Mouse (Mus musculus) adrenal gland, adult 2 months (tissue): ENCODE results near the gene Ppp4c. TPM values are rescaled to one million over a fixed set of nuclear protein-coding genes. Genes with fewer than 3 reads are reported as not detected.
A peak's percentile ranks its signal among the peaks of the same experiment; 100 is the strongest.

Experiments
- DNase-seq: peaks from one replicate; pipeline ENCODE4 v3.0.0; 2021
- polyA plus RNA-seq: library from polyadenylated mRNA; depleted of rRNA; stranded (reverse); fragments of >200 nt; gene quantifications from 2 replicates; pipeline ENCODE4 v1.2.3, GENCODE M21; 2012
- total RNA-seq, 2 experiments: library from RNA; stranded (reverse); gene quantifications; 2 replicates each; pipeline ENCODE4 v1.2.3; 2021

Ppp4c gene
- total and polyA plus RNA-seq, 3 experiments, result 77.4 to 89.8 (median 86.0) TPM

DNA sequence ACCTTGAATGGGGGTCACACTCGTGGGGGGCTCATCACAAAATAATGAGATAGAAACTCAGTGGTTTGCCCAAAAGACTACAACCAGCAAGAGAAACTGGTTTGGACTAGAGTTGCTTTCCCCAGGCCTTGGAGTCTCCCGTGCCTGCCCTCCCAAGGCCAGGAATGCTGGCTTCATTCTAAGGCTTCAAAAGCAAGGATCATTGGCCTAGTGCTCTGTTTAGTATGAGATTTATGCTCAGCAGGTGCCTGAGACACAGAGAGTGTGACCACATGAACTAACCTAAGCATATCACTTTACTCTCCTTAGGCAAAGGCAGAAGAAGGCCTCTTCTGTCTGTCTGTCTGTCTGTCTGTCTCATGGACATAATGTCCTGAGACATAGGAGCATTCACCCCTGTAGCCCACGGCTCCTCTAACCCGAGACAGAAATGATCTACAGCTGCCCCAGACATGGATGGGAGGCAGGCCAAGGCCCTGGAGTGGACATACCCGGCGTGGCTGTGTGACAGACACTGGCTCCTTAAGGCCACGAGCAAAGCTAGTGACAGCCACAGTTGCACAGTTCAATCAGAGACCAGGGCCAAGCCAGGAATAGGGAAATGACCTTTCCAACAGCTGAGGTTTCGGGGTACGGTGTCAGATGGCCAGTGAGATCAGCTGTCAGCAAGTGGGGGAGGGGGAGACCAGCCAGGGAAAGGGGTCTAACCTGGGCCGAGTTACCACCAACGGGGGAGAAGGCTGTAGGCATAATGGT lies 10.0 kb upstream of the Ppp4c start:
- DNase-seq, result peak; percentile 70

DNA sequence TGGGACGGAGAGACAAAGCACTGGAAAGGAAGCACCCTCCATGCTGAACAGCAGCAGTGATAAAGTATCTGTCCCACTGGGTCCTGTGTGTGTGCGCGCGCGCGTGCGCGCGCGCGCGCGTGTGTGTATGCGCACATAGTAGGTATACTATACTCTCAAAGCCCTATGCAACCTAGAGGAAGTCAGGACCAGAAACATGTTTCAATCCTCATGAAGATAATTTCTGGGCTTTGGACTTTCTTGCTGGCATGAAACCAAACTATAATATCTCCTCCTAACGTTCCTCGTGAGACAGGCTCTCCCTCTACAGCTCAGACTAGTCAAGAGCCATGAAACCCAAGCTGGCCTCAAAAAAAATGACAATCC lies 8.7 kb upstream of the Ppp4c start:
- no peak for DNase-seq

- no peak for DNase-seq
These were observed 8.2 kb upstream of the Ppp4c start for GRCm38 (mm10) chr7:126800269-126801056.

DNA sequence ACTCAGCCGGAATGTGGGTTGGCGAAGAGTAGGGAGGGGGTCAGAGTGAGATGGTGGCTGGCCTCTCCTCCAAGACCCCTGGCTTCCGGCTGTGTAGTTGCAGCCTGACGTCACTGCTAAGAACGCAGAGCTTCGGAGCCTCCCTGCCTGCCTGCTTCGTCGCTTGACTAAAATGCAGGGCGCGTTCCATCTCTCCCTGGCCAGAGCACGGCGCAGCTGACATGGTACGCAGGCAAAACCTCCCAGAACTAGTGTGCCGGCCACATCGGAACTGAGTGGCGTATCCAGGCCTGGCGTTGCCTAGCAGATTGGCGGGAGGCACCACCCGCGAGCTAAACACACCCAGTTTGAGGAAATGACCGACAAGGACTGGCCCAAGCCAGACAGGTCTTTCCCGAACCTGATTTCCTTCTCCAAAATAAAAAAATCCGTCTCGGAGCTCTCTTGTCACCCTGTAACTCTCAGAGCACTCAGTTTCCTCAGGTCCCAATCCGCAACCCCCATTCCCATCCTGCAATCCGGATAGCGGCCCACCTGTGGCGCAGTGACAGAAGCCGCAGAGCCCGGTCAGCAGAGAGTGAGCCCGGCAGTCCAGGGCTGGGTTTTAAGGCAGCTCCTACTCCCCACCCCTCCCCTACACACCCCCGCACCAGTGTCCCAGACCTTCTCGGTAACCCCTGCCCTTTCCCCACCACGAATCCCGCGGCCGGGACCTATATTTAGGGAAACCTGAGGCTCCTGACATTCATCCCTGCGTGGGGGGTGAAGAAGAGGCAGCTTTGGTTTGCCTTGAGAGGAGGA lies 7.4 kb upstream of the Ppp4c start:
- DNase-seq, result no peak

DNA sequence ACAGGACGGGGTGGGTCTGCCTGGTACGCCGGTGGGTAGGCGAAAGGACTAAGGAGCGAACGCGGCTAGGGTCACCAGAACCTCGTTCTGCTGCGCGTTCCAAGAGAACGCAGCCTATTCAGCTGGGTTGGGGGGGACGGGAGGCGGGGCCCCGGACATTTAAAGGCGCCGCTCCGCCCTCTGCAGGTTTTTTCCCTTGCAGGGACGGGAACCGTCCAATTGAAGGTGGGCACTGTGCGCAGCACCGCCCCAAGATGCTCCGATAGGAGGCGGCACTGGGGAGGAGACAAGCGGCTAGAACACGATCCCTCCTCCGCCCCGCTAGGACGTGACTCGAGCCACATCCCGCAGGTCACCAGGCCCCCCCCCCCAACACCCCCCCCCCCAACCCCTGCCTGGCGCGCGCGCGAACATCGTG lies 6.8 kb upstream of the Ppp4c start:
- DNase-seq, result peak; percentile 99

- peak; percentile 82 for DNase-seq
These were observed 6.1 kb upstream of the Ppp4c start for GRCm38 (mm10) chr7:126798127-126799049.

GRCm38 (mm10) chr7:126797411-126798126 lies 5.3 kb upstream of the Ppp4c start, which contains the start of gene Fam57b:
Gene Fam57b (plus strand): TSS chr7:126797668.
- DNase-seq, result peak; percentile 77

GRCm38 (mm10) chr7:126796350-126796932 lies 4.1 kb upstream of the Ppp4c start:
- no peak for DNase-seq

DNA sequence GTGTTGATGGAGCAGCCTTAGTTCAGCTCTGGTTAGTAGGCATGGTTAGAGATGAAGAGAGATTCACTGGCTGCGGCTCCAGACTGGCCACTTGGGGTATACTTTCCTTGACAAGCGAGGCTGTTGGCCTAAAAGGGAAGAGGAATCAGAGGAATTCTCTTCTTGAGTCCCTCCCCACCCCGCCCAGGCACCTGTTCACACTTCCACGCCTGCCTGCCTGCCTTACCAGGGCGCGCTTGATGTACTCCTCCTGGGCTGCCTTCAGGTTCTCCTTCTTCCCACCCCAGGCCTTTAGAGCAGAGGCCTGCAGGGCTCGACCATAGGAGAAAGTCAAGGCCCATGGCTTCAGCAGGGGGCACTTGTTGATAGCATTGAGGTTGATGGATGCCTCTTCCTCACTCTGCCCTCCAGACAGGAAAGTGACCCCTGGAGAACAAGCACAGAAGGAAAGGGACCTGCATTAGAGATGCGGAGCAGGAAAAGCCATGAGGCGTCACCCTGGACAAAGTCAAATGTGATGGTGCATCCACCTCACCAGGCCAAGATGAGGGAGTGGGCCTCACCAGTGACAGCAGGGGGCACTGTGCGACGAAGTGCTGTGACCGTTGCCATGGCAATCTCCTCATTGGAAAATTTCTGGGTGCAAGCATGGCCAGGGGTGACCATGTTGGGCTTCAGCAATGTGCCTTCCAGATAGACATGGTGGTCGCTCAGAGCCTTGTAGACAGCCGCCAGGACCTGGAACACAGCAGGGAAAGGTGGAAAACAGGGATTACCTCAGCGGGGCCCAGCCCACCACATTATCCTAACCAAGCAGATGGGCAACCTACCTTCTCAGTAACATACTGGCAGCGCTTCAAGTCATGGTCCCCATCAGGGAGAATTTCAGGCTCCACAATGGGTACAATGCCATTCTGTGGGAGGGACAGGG lies 3.4 kb upstream of the Ppp4c start:
- no peak for DNase-seq

DNA sequence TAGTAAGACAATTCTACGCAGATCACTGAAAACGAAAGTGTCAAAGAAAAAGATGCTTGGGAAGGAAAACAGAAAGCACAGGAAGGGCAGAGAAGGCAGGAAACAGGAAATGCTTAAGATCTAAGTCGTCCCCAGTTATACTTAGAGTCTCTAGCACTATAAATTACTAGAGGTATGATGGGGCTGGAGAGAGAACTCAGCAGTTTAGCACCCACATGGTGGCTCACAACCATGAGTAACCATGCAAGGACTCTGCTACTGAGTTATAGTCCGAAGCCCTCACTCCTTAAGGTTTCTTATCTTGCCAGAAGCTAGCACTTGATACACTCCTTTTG lies 1.9 kb upstream of the Ppp4c start:
- DNase-seq, result no peak

DNA sequence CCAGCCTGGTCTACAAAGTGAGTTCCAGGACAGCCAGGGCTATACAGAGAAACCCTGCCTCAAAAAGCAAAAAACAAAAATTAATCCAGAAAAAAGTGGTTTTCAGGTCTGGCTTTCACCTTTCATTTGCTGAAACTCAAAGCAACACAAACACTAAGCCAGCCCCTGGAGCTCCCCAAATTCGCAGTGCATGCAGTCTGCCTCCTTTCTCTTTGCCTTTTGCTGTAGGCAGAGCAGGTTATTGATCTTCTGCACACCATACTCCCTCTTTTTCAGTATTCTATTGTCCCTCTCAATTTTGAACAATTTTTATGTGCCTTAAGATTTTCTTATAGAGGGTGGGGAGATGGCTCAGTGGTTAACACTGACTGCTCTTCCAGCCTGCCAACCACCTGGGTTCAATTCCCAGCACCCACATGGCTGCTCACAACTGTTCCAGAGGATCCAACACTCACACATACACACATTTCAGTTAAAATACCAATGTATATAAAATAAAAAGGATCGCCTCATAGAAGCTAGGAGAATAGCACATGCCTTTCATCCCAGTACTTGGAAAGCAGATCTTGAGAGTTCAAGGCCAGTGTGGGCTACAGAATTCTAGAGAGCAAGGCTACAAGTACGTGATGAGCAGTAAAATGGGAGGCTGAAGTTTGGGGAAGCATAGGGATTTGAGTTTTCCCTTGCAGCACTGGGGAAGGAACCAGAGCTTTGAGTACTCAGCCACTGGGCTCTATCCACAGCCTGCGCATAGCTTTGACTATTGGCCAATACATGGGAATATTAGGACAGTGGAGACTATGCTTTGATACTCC lies 1.4 kb upstream of the Ppp4c start:
- DNase-seq, result no peak

- DNase-seq, result no peak
These were observed 586 bp upstream of the Ppp4c start for GRCm38 (mm10) chr7:126792721-126793443.

DNA sequence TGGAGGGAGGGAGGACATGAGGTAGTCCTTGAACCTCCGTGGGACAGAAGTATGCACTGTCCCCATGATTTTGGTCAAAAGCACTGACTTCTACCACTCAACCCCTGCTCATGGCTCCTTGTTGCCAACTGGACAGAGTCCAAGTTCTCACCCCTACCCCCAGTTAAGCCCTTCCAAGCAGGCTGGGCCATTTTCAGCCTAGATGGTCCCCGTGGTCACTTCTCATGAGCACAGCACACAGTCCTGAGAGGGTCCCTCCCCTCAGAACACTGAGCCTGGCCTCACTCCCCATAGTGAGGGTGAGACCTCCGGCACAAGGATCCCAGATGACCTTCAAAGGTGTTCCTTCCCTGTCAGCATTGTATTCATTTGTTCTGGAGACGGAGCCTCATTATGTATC lies 3.2 kb downstream of the Ppp4c start:
- no peak for DNase-seq

GRCm38 (mm10) chr7:126786142-126786541 lies 6.2 kb downstream of the Ppp4c start:
- no peak for DNase-seq

- no peak for DNase-seq
These were observed 7.2 kb downstream of the Ppp4c start for GRCm38 (mm10) chr7:126785056-126785455.

GRCm38 (mm10) chr7:126784469-126784868 lies 7.8 kb downstream of the Ppp4c start:
- no peak for DNase-seq

GRCm38 (mm10) chr7:126782693-126783092 lies 9.6 kb downstream of the Ppp4c start:
- DNase-seq, result no peak
